Mouse (Mus musculus): ENCODE measurements around the gene Setd1b. TPM values are rescaled to one million over a fixed set of nuclear protein-coding genes. Genes with fewer than 3 reads are reported as not detected.

Gene Setd1b
- total RNA-seq (2022): 10 to 100 TPM; 33.1 to 37.9 (median 35.0) TPM

DNA sequence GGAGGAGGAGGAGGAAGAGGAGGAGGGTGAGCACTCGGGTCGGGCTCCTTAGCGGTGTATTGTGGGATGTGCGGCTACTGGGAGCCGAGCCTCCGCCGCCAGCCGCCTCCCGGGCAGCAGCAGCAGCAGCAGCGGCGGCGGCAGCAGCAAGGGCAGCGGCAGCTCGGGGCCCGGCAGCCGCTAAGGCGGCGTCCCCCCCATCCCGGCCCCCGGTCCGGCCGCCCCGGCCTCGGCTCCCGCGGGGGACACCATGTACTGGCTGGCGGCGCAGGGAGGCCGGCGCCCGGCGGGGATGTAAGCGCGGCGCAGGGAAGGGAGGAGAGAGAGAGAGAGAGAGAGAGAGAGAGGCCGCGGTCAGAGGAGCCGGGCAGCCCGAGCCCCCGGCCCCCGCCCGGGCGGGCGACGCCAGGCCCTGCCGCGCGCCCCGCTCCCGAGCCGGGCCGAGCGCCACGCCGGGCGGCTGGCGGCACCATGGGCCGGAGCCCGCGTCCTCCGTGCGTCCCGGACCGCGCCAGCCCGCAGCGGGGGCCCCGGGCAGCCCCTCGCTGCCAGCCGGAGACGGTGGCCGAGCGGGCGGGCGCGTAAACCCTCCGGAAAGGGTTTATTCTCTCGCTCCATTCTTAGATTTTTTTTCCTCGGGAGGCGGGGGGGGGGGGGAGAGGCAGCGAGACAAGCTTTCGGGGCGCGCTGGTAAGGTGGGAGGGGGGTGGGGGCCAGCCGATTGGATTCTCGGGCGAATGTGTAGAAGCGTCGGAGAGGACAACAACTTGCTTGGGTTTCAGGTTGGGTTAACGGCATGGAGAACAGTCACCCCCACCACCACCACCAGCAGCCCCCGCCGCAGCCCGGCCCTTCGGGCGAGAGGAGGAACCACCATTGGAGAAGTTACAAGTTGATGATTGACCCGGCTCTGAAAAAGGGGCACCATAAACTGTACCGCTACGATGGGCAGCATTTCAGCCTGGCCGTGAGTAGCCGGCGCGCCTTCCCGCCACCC lies at the start of gene Setd1b:
Setd1b (plus strand) TSS at position 33 of the 997 bp plus-strand sequence.
- peak in 1 of 2 experiments; percentile 51 for DNase-seq (ENCODE audit: low spot score in 2 of 2)

DNA sequence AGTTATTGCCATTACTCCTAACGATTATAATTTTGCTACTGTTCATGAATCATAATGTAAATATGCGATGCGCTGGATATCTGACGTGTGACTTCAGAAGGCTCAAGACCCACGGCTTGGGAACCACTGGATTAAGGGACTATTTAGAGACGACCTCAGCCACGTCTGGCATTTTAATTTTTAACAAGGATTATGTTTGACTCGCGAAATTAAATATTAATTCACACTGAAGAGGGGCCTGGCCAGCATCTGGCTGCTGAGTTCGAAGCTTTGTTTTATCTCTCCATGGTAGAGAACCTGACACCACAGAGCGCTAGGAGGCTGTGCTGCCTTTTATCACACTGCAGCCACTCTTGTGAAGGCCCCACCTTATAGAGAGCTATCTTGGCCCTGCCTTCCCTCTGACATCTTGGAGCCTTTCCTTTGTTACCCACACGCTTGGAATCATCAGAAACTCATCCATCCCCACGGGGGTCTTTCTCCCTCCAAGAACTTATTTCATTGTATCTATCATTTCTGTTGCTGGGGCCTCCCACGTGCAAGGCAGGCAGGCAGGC lies 48.8 kb upstream of the Setd1b start:
- DNase-seq (ENCODE audit: low spot score in 2 of 2): no peak

DNA sequence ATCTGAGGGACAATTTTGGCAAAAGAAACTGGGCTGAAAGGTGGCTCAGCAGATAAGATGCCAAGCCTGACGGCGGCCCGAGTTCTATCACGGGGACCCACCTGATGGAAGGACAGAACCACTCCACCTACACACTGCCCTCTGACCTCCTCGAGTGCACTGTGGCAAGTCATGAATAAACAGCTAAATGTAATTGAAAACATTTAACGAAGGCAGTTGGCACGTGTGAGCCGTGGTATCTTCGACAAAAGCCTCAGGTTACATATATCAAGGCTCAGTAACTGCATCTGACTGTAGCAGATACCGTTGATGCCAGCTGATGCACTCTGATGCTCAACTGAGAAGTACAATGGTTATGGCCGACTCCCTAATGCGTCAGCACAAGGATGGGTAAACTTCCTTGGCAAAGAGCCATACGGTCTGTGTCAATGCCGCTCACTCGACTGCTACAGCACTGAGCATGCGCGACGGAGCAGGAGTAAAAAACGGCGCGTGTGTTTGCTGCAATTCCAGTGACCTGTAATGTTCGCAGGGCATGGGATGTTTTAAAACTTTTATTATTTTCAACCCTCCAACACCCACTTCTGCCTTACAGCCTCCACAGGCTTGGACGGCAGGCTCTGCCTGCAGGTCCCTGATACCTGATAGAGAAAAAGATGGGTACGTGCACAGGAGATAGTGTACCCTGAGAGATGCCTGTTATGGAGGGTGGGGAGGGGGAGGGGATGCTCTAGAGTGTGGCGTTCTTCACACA lies 47.6 kb upstream of the Setd1b start:
- DNase-seq (ENCODE audit: low spot score in 2 of 2): no peak

DNA sequence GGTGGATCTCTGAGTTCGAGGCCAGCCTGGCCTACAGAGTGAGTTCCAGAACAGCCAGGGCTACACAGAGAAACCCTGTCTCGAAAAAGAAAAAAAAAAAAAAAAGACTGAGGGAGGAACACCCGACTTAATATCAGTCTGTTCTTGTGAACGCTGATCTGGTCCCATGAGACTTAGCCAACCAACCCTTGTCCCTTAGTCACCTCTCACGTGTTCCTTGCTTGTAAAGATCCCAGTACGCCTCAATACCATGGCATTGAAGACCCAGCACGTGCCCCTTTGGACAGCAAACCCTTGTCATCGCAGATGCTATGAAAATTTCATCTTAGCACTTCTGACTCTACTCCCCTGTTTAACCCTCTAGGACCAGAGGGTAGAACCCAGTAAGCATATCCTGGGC lies 45.7 kb upstream of the Setd1b start:
- DNase-seq (ENCODE audit: low spot score in 2 of 2): no peak

DNA sequence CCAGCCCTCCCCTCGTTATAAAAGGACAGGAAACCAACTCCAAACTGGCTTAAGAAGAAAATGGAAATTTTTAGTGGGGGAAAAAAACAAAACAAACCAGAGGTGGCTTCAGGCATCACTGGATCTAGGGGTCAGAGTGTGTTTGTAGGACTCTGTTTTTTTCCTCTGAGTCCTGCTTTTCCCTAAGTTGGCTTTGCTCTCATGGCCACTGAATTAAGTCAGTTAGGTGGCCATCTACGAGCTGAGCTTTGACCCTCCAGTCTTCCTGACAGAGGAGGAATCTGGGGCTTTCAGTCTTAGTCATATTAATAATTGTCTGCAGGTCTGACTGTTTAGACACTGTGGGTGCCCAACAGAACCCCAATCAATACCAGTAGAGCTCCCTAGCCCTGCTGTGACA lies 43.5 kb upstream of the Setd1b start:
- DNase-seq (ENCODE audit: low spot score in 2 of 2): no peak

DNA sequence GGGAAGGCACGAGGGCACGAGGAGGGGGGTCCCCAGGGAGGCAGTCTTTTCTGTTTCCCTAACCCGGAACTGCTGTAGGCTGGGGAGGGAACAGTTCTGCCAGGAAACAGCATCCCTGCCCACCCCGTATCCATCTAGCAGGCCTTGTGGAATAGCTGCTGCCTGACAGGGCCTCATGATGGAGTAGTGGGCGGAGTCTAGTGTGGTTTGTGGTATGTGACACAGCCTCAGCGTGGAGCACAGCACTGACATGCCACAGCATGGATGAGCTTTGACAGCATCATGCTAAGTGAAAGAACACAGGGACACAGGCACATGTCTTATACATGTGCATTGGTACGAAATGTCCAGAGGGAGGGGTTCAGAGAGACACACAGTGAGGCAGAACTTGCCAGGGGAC lies 39.6 kb upstream of the Setd1b start:
- no peak for DNase-seq (ENCODE audit: low spot score in 2 of 2)

DNA sequence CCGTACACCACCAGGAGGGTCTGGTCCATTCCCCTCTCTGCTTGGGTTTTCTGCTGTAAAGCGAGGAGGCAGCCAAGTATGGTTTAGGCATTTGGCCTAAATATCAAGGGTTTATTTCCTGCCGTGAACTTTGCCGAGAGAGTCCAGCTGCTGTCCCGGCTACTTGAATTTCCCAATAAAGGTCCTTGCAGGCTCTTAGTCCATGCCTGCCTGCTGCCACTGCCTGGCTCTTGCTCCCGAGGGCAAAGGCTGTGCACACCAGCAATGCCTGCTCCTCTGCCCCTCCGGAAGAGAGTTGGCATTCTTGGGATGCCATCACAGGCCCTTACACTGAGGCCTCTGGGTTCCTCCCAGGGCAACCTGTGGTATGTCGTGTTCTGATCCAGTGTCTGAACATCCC lies 38.4 kb upstream of the Setd1b start:
- DNase-seq (ENCODE audit: low spot score in 2 of 2): no peak

DNA sequence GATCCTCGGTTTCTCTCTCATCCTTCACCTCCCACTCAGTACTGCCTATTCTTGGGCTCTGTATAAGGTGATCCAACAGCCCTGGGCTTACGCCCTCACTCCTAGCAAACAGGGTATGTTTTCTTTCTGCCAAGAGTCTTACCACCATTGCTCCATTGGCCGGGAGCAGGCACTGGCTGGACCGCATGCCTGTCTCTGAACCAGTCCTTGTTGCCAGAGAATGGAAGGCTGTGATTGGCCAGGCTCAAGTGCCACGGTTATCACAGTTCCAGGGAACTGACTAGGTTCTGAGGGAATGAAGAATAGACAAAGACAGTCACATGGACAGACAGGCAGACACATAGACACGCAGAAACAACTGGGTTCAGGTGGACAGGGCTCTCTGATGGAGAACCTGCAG lies 37.2 kb upstream of the Setd1b start:
- DNase-seq (ENCODE audit: low spot score in 2 of 2): no peak

DNA sequence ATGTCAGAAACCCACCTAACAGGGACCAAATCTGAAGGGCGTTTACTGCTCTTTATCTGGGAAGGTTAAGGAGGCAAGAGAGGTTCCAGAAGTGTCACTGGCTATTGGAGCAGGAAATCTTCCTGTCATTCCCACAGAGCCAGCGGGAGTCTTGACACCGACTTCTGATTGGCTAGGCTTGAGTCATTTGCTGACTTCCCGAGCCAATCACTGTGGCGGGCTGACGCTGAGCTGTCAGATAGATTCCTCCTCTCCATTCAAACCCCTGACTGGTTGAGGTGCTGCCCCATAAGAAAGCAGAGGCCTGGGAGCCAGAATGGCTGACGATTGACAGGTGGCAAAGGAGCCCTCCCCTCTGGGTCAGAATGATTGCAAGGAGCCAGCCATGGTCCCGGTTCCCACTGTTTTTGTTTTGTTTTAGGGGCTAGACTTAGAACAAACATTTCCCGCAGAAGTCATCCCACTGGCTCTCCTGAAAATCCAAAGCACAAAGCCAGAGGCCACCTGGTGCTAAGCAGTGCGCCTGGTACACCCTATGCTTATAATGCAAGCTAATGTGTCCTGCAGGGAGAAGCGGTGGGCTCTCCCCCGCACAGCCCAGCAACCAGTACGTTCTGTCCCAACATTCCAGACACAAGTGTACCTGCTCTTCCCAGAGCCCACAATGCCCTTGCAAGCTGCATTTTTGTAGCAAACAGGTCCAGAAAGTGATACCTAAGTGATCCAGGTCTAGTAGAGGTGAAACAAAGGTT lies 32.4 kb upstream of the Setd1b start:
- DNase-seq (ENCODE audit: low spot score in 2 of 2): peak in 1 of 2 experiments; percentile 63

DNA sequence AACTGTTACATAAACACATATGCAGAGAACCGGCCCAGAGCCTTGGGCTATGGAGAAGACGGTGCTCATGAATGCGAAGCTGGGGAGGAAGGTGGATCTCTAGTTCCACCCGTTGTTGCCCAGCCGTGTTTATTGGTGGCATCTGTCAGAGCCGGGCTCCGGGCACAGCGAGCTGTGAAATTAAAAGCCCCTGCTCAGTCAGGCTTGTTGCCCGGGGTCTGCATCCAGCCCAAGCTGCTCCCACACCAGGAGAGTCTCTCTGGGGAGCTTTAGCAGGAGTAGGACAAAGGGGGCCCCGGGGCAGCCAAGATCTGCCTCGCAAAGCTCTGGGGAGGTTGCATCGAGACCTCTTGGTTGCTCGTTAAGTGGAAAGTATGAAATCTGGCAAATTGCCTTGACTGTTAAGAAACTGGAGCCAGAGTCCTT lies 31.7 kb upstream of the Setd1b start:
- no peak for DNase-seq (ENCODE audit: low spot score in 2 of 2)

DNA sequence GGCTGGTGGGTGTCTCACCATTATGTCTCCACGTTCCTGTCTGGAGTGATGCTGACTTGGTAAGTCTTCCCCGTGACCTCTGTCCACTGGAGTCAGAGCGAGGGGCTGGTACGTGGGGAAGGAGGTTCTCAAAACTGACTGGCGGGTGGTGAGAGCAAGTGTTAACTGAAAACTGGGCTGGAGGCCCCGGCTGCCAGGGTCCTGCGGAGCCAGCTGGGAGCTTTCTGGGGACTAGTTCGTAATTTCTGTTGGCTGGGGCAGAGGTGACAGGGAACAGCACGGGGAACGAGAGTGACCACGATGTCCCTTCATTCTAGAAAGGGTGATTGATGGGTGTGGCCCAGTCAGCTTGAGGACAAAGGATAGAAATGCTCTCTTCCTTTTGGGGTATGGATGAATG lies 27.9 kb upstream of the Setd1b start:
- no peak for DNase-seq (ENCODE audit: low spot score in 2 of 2)

DNA sequence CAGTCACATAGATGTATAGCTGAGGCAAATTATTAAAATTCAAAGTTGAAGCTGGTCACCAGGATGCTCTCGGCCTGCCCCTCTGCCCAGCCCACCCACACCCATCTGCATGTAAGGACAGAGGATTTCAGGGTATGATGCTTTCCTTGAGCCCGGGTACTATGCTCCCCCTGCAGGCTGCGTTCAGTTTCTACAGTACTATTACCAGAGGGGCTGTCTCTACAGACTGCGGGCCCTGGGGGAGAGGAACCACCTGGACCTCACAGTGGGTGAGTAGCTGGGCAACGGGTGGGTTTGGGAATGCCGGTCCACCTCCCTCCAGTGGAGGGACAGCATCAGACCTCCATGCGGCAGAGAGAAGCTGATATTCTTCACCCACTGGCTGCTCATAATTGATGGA lies 27.1 kb upstream of the Setd1b start:
- DNase-seq (ENCODE audit: low spot score in 2 of 2): no peak

DNA sequence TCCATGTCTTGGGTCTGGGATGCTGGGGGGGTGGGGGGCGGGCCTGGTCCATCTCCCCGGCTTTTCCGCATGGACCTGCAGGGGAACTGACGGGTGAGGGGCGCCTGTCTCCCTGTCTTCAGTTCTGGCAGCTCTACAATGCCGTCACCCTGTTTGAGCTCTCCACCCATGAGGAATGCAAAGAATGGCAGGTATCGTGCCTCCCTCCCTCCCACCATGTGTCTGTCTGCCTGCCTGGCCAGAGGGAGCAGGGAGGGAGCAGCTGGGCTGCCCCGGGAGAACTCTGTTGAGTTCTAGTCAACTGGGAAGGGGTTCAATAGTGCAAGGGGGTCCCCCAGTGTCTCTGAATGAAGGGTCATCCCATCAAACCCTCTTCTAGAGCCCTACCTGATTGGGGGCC lies 25.9 kb upstream of the Setd1b start:
- no peak for DNase-seq (ENCODE audit: low spot score in 2 of 2)

DNA sequence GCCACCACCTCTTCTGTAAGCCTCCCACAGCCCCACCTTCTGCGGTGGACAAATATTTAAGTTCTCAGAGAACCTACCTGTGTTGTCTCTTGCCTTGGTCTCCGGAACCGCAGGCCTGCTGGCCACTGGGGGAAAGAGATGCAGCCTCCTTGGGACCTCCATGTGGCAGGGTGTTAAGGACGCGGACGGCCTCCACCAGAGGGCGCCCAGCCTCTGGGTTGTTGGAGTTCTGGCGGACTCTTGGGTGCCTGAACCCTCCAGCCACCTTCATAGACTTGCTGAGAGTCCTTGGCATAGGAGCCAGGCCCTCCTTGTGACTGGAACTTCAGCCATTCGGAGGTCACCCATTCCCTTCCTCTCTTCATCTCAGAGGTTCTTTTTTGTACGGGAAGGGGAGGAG lies 24.7 kb upstream of the Setd1b start:
- peak in 1 of 2 experiments; percentile 69 for DNase-seq (ENCODE audit: low spot score in 2 of 2)

DNA sequence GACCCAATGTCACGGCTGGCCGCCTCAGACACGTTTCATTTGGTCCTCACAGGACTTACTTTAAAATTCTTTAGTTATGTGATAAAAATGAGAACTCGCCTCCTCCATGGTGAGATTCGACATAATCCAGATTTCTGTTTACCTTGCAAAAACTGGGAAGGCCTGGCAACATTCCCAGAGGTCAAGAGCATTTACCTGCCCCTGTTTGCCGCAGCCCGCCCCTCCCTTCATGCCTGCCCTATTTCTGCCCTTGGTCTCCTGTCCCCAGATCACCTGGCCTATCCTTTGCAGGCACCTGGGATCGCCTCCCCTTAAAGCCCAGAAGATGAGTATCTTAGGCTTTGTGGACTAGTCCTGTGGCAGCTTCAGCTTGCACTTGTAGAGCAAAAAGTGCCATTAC lies 24.2 kb upstream of the Setd1b start:
- no peak for DNase-seq (ENCODE audit: low spot score in 2 of 2)

DNA sequence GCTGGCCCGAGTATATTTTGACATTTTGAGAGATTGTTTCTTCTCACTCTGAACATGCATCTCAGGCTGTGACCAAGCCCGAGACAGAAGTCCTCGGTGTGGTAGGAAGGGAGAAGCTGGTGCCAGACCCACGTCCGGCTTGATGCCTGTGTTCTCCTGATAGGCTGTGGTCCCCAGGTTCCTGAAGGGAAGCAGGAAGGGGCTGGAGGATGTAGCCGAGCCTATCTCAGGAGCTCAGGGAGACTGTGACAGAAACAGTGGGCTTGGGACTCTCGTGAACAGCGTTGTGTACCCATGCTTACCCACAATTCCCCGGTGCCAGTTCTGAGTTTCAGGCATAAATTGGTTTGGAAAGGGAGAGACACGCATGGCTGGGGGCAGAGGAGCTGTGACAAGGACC lies 23.2 kb upstream of the Setd1b start:
- DNase-seq (ENCODE audit: low spot score in 2 of 2): no peak

DNA sequence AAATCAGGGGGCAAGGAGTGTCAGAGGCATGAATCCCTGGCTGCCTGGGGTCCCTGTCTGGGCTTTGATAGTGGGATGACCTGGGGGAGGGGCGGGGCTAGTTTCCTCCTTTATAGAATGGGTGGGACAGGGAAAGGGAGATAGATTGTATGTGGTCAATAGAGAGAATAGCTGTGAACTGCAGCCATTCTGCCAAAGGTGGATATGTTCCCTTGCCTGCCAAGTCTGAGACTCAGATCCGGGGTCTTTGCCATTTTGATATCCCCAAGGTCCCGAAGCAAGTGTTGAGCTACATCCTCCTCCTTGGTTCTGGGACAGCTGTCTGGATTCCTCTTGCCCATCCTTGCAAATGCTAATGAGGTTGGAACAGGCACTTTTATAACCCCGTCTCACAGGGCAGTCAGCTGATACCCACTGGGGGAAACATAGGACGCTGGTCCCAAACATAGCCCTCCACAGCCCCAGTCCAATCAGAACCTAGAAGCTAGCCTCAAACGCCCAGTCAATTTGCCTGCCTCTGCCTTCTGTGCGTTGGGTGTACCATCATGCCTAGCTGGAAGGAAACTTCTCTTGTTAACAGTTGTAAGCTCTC lies 21.3 kb upstream of the Setd1b start:
- no peak for DNase-seq (ENCODE audit: low spot score in 2 of 2)

DNA sequence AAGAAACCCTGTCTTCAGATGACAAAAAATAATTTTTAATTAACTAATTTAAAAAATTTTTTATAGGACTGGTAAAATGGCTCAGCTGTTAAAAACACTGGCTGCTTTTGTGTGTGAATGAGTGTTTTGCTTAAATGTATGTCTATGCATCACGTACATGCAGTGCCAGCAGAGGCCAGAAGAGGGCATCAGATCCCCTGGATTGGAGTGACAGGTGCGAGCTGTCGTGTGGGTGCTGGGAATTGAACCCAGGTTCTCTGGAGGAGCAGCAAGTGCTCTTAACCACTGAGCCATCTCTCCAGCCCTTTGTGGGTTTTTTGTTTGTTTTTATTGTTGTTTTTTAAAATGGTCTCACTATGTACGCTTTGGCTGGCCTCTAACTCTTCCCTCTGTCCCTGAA lies 19.8 kb upstream of the Setd1b start:
- DNase-seq (ENCODE audit: low spot score in 2 of 2): no peak

DNA sequence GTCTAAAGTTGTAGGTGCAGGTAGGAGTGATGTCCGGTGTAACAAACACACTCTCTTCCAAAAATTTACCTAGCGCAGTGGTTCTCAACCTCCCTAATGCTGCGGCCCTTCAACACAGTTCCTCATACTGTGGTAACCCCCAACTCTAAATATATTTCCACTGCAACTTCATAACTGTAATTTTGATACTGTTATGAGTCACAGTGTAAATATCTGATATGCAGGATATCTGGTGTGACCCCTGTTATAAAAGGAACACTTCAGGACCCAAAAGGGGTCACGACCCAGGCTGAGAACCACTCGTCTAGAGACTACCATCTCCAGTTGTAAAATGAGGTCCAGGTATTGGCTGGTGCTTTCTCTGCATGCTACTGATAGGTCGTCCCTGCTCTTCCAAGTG lies 16.9 kb upstream of the Setd1b start:
- no peak for DNase-seq (ENCODE audit: low spot score in 2 of 2)

DNA sequence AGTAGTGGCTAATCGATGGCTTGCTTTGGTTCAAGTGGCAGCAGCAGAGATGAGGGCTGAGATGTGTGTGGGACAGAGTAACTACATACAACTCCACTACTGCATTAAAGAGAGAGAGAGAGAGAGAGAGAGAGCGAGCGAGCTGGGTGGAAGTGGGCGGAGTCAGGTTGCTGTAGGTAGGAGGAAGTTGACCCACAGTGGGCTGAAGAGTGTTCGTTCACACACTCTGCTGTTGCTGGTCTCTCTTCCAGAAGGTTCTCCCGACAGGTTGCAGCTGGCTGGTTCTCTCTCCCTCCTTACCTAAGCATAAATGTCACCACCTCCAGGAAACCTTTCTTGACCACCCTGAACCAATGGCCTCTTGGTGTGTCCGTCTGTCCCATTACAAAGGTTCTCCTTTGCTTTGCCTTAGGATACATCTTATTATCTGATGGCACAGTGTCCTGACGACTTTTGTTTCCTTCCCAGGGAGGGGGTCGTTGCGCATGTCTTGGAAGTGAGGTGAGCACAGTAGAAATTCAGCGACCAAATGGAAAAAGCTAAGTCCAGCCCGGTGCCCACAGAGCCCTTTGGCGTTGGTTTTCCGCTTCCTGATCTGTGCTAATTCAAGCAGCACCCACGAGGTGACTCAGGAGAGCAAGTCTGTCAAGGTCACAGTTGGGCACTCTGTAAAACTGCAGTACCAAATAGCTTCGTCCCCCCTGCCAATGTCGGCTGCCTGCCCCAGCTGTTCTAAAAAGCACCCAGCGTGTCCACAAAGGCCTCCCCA lies 16.2 kb upstream of the Setd1b start:
- DNase-seq (ENCODE audit: low spot score in 2 of 2): no peak
